Mouse (Mus musculus) CH12F3 (cell line): ENCODE measurements around the gene Acsf2.

ENCODE experiments used
- in situ Hi-C: fragments of 300-500 bp; cut with MboI; formaldehyde crosslinking; loops from 2 replicates; pipeline ENCODE4 v1.14.3; 2020; ENCODE audit warnings: low sequenced_read_pairs

Acsf2 gene

DNA sequence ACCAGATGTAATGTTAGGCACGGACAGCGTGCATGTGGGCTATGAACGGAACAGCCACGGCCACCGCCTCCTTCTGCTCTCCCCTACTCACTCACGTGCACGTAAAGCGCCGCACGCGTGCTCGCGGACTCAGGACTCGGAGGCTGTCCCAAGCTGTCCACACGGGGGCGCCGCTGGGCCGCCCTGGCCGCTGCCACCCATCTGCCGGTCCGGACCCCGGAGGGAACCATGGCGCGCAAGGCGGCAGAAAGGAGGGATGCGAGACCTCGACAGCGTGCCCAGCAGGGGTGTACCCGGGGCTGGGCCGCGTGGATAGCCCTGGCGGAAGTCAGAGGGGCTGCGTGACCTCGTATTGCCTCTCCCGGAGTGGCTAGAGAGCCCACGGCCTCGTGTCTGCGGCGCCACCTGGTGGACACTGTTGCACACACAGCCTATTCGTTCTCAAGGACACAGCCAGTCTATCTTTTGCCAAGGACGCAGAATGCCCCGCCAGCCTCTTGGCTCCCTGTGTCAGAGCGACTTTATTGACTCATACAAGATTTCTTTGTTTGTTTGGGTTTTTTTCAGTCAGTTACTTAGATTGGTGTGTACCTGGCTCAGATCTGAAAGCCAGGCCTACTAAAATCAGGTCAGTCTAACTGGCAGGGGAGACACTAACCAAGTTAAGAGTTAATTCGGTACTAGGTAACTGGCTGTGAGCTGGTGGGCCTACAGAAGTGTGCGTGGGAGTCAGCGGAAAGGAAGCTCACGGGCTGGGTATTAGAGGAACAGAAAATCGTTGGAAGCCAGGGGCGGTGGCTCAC, 52.6 kb downstream of the Acsf2 start, which contains the start of gene Rsad1:
TSS of gene Rsad1 (minus strand) at position 368 of the 803 bp plus-strand sequence.
- in situ Hi-C loops, result no loop called here

GRCm38 (mm10) chr11:94548041-94548784, 53.5 kb downstream of the Acsf2 start:
- in situ Hi-C loops, result no loop called here

GRCm38 (mm10) chr11:94547271-94547670, 54.4 kb downstream of the Acsf2 start:
- in situ Hi-C loops, result no loop called here

DNA sequence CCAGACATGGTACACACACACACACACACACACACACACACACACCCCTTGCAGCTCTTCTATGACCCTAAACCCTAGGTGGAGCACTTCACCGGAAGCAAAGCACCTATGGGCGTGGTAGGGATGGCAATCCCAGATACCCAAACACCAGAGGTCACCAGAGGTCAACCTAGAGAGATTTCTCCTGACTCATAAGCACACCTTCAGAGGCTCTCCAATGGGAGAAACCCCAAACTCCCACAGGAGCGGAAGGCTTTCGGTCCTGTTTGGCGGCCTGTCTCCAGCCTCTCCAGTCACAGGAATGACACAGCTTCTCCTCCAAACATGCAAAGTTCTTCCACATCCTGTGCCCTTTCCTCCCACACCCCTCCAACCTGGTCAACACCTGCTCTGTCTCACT, 55.3 kb downstream of the Acsf2 start:
- in situ Hi-C loops, result no loop called here

- in situ Hi-C loops, result no loop called here
These were observed 57.2 kb downstream of the Acsf2 start for GRCm38 (mm10) chr11:94544422-94544821.

GRCm38 (mm10) chr11:94543932-94544331, 57.7 kb downstream of the Acsf2 start:
- in situ Hi-C loops, result no loop called here

- in situ Hi-C loops, result no loop called here
These were observed 58.3 kb downstream of the Acsf2 start for GRCm38 (mm10) chr11:94543344-94543743.

GRCm38 (mm10) chr11:94542400-94542799, 59.3 kb downstream of the Acsf2 start:
- in situ Hi-C loops, result no loop called here

DNA sequence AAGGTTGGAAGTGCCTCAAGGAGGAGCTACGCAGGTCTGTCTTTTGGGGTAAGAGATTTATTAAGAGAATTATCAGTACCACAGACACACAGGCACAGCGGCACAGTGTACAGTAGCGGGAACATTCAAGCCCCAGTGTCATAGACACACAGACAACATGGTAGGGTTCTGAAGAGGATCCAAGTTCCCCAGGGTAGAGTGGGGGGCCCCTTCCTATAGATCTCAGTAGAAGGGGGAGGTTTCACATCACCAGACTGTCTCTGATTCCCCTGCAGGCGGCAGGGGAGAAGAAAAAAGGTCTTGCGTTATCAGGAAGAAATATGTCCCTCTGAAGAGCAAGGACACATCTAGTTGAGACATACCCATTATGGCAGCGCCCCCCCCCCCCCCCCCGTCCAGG, 61.9 kb downstream of the Acsf2 start:
- in situ Hi-C loops, result no loop called here

DNA sequence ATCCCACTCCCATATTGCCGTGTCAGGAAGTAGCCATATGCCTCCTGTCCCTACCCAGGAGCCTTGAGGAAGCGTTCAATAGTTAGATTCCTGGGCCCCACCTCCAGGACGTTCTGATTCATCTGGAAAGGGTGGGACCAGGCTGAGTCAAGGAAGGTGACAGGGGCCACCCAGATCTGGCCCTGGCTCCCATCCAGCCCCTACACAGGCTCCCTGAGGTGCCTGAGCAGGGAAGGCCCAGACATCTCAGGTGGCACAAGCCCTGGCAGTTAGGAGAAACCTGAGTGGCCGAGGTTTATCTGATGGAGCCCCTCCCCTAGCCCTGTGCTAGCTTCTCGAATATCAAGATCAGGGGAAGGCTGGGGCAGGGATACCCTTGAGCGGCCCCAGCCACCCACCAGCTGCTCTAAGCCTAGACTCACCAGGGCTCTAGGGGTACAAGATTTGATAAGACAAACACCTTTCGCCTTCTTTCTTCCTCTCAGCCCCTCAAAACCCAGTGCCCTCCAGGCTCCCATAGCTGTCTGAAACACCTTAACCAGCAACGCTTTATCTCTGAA, 62.9 kb downstream of the Acsf2 start:
- in situ Hi-C loops, result no loop called here

DNA sequence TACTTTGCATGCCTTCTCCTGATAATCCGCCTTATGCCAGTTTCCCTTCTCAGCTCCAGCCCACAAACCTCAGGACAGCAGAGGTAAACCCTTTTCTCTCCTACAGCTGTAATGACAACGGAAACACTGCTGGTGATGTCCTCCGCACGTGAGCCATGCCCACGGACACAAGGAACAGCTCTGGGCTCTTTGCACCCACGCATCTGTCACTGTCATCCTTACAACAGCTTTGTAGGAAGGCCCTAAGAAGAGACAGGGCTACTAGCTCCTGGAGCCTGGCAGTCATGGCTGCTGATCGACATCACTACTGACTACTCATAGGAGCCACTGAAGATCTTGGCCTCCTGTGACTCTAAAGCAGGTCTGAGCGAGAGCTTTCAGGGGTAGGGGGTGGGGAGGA, 68.5 kb downstream of the Acsf2 start:
- in situ Hi-C loops, result no loop called here

GRCm38 (mm10) chr11:94528879-94529278, 72.8 kb downstream of the Acsf2 start:
- in situ Hi-C loops, result no loop called here

DNA sequence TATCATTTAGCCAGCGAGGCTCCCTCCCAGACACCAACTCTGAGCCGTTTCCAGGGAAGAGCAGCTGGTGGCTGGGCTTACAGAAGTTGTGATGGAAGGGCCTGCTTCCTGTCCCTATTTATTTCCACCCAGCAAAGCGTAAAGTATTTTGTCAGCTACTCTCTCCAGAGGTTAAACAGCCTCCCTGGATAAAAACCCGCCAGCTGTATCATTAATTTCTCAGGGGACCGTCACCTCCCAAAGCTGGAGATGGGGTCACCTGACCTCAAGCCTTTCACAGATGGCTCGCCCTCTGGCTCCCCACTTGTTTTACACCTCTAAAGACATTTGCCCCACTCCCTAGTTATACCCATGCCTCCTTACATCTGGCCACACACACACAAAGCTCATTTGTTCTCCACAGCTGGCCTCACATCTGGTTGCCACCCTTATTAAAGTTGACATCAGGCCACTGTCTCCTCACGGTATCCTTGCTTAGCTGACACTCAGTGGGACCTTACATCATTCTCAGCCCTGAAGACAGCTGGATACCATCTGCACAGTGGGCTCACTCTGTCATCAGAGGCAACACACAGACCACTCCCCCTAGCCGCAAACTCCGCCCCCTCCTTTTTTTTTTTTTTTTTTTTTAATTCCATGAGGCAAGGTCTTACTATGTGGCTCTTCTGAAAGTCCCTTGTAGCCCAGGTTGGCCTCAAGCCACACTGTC, 75.3 kb downstream of the Acsf2 start:
- in situ Hi-C loops, result no loop called here

GRCm38 (mm10) chr11:94521219-94521843, 80.3 kb downstream of the Acsf2 start, which contains the start of gene Mycbpap:
Mycbpap (minus strand) TSS chr11:94521742.
- in situ Hi-C loops, result no loop called here

GRCm38 (mm10) chr11:94513452-94513851, 88.2 kb downstream of the Acsf2 start:
- in situ Hi-C loops, result no loop called here

- in situ Hi-C loops, result no loop called here
These were observed 92.7 kb downstream of the Acsf2 start for GRCm38 (mm10) chr11:94508976-94509375.
